Comparison of ENCODE assay signal across 8 mouse cellular contexts in the genomic region with DNA sequence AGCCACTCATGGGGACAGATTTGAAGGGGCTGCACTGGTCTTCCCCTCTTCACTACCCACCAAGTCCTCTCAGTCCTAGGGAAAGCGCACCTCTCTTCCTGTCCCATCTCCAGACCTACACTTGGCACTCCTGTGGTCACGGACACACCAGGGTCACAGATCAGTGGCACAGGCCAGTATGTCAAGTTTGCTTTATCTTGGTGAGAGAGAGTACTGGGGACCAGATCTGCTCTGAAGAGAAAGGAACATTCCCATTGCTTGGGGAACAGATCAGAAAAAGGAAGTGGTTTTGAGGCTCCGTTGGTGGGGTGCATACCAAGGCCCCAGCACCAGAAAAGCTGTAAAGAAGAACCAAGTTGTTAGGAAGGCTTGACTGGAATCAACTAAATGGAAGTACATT. TPM values are rescaled to one million over a fixed set of nuclear protein-coding genes. Genes with fewer than 3 reads are reported as not detected.
DNase-seq lines count a peak whose midpoint lies in the region; ATAC-seq and TF ChIP-seq lines count a peak whose summit lies in the region.

No protein-coding gene starts in this region.

- H3K27me3 ChIP-seq in forebrain, embryonic 14.5 days (replicated peaks; ENCODE audit: control insufficient read depth, insufficient read depth, low read length): no peaks in the 10 kb centered on the region
- peaks cover 9% of the 10 kb centered on the region; the same call in 1 of the 2 replicates for H3K27me3 ChIP-seq in liver, embryonic 12.5 days (replicated peaks)
- H3K27me3 ChIP-seq in thymus, adult 2 months (ENCODE audit: control insufficient read depth, insufficient read depth, low read length): no peaks in the 10 kb centered on the region

- TF ChIP-seq CTCF in lung, adult 2 months (IDR thresholded peaks at IDR 0.05; ENCODE audit: insufficient read depth, low read length): no peak
- no peak for TF ChIP-seq CTCF in thymus, adult 2 months (IDR thresholded peaks at IDR 0.05; ENCODE audit: borderline replicate concordance, control insufficient read depth, extremely low read depth, insufficient read depth, low read length, poor library complexity)

- peaks cover 5% of the 10 kb centered on the region for H3K4me1 ChIP-seq in lung, adult 2 months (ENCODE audit: control insufficient read depth, insufficient read depth, low read length)
- H3K4me1 ChIP-seq in forebrain, embryonic 14.5 days (ENCODE audit: control insufficient read depth, insufficient read depth, low read length): peaks cover 7% of the 10 kb centered on the region; the same call in 1 of the 2 replicates
- peaks cover 38% of the 10 kb centered on the region for H3K4me1 ChIP-seq in liver, embryonic 12.5 days
- H3K4me1 ChIP-seq in thymus, adult 2 months (replicated peaks; ENCODE audit: control insufficient read depth, insufficient read depth, low read length): peaks cover 18% of the 10 kb centered on the region

- no peak for ATAC-seq in forebrain, embryonic 14.5 days
- ATAC-seq in liver, embryonic 12.5 days: no peak

- no peak overlapping the region for H3K9ac ChIP-seq in forebrain, embryonic 14.5 days (ENCODE audit: low read length)
- H3K9ac ChIP-seq in liver, embryonic 12.5 days: no peak overlapping the region

- no peaks in the 10 kb centered on the region for H3K9me3 ChIP-seq in forebrain, embryonic 14.5 days (replicated peaks; ENCODE audit: control insufficient read depth, low read length)
- no peaks in the 10 kb centered on the region for H3K9me3 ChIP-seq in liver, embryonic 12.5 days (replicated peaks)

- no peak overlapping the region for H3K27ac ChIP-seq in forebrain, embryonic 14.5 days (ENCODE audit: low read depth, low read length)
- H3K27ac ChIP-seq in liver, embryonic 12.5 days: peak overlapping the region; percentile 65
- peak overlapping the region; percentile 84 for H3K27ac ChIP-seq in thymus, adult 2 months (ENCODE audit: control insufficient read depth, insufficient read depth, low read length)

- H3K4me2 ChIP-seq in forebrain, embryonic 14.5 days (ENCODE audit: low read length): peak overlapping the region; percentile 98
- peak overlapping the region; percentile 98 for H3K4me2 ChIP-seq in liver, embryonic 12.5 days

- H3K4me3 ChIP-seq in lung, adult 2 months (replicated peaks; ENCODE audit: extremely low read depth, low read depth, low read length): no peak overlapping the region
- no peak overlapping the region for H3K4me3 ChIP-seq in forebrain, embryonic 14.5 days (ENCODE audit: low read depth, low read length)
- H3K4me3 ChIP-seq in liver, embryonic 12.5 days: peak overlapping the region; percentile 68; the same call in 1 of the 2 replicates
- no peak overlapping the region; the same call in 1 of the 2 replicates for H3K4me3 ChIP-seq in thymus, adult 2 months (ENCODE audit: control insufficient read depth, insufficient read depth, low read length)

- WGBS in lung, adult 2 months: 76% methylated on average over 3 of the region's 3 CpGs
- 77% methylated on average over 3 of the region's 3 CpGs for WGBS in forebrain, embryonic 14.5 days
- WGBS in liver, embryonic 12.5 days (ENCODE audit: insufficient replicate concordance): 27% methylated on average over 3 of the region's 3 CpGs
- 6% methylated on average over 3 of the region's 3 CpGs for WGBS in thymus, adult 2 months

- no peaks in the 10 kb centered on the region for H3K36me3 ChIP-seq in forebrain, embryonic 14.5 days (ENCODE audit: control insufficient read depth, insufficient read depth, low read length)
- no peaks in the 10 kb centered on the region for H3K36me3 ChIP-seq in liver, embryonic 12.5 days
- H3K36me3 ChIP-seq in thymus, adult 2 months (ENCODE audit: control insufficient read depth, insufficient read depth, low read length): no peaks in the 10 kb centered on the region

- DNase-seq in lung, postnatal 36 days: peak; percentile 41
- DNase-seq in lung, adult 2 months: no peak
- DNase-seq in forebrain, embryonic 14.5 days (ENCODE audit: low spot score): no peak
- peak; percentile 21 for DNase-seq in thymus, adult 2 months
- DNase-seq in layer of hippocampus, postnatal 10 days (ENCODE audit: low spot score in 2 of 2): no peak
- no peak for DNase-seq in gastrocnemius, postnatal 25 days
- no peak for DNase-seq in cerebellum, adult 18-20 months

- TF ChIP-seq POLR2A in lung, adult 2 months (IDR thresholded peaks at IDR 0.05; ENCODE audit: borderline replicate concordance, extremely low read depth, low read depth, low read length): no peak
- TF ChIP-seq POLR2A in thymus, adult 2 months (IDR thresholded peaks at IDR 0.05; ENCODE audit: control insufficient read depth, extremely low read depth, insufficient read depth, low read length, poor library complexity): no peak

RNA-seq across cellular contexts. Expression of a gene that starts 0.7 kb away (rescaled TPM):
- 20.4 and 21.5 TPM in 2 replicates for polyA plus RNA-seq in lung, adult 2 months (2012; rRNA removed)
- polyA plus RNA-seq in forebrain, embryonic 14.5 days (2014; fragmentation: Nextera tagmentation; extraction: Ambion mirVana): 8.1 and 9.2 TPM in 2 replicates
- polyA plus RNA-seq in liver, embryonic 12.5 days (2016; fragmentation: Nextera tagmentation; extraction: Ambion mirVana): 7.8 and 8.2 TPM in 2 replicates
- polyA plus RNA-seq in thymus, adult 2 months (2012; rRNA removed): 26.1 and 28.8 TPM in 2 replicates
- total RNA-seq in layer of hippocampus, postnatal 10 days (2021): 10 to 100 TPM; 57.3 to 58.6 TPM
- 1 to 10 TPM; 7.6 to 7.7 TPM for total RNA-seq in gastrocnemius, postnatal 25 days (2021)

RNA-seq across cellular contexts. Expression of a gene that starts 40.0 kb away (rescaled TPM):
- 51.9 and 62.7 TPM in 2 replicates for polyA plus RNA-seq in lung, adult 2 months (2012; rRNA removed)
- 119 and 142 TPM in 2 replicates for polyA plus RNA-seq in forebrain, embryonic 14.5 days (2014; fragmentation: Nextera tagmentation; extraction: Ambion mirVana)
- polyA plus RNA-seq in liver, embryonic 12.5 days (2016; fragmentation: Nextera tagmentation; extraction: Ambion mirVana): 104 and 106 TPM in 2 replicates
- 212 and 247 TPM in 2 replicates for polyA plus RNA-seq in thymus, adult 2 months (2012; rRNA removed)
- total RNA-seq in layer of hippocampus, postnatal 10 days (2021): 10 to 100 TPM; 37.4 to 38.2 TPM
- 10 to 100 TPM; 12.5 to 17.1 TPM for total RNA-seq in gastrocnemius, postnatal 25 days (2021)

RNA-seq across cellular contexts. Expression of a gene that starts 51.8 kb away (rescaled TPM):
- polyA plus RNA-seq in lung, adult 2 months (2012; rRNA removed): not detected in 2 replicates
- not detected in 2 replicates for polyA plus RNA-seq in forebrain, embryonic 14.5 days (2014; fragmentation: Nextera tagmentation; extraction: Ambion mirVana)
- polyA plus RNA-seq in liver, embryonic 12.5 days (2016; fragmentation: Nextera tagmentation; extraction: Ambion mirVana): not detected in 2 replicates
- 0.09 TPM in 1 of 2 replicates, not detected in the other for polyA plus RNA-seq in thymus, adult 2 months (2012; rRNA removed)
- total RNA-seq in layer of hippocampus, postnatal 10 days (2021): not detected
- not detected for total RNA-seq in gastrocnemius, postnatal 25 days (2021)

RNA-seq across cellular contexts. Expression of a gene that starts 52.6 kb away (rescaled TPM):
- 57.4 and 82.5 TPM in 2 replicates for polyA plus RNA-seq in lung, adult 2 months (2012; rRNA removed)
- polyA plus RNA-seq in forebrain, embryonic 14.5 days (2014; fragmentation: Nextera tagmentation; extraction: Ambion mirVana): 251 and 315 TPM in 2 replicates
- 200 and 201 TPM in 2 replicates for polyA plus RNA-seq in liver, embryonic 12.5 days (2016; fragmentation: Nextera tagmentation; extraction: Ambion mirVana)
- polyA plus RNA-seq in thymus, adult 2 months (2012; rRNA removed): 133 and 164 TPM in 2 replicates
- 100 to 1,000 TPM; 316 to 337 TPM for total RNA-seq in layer of hippocampus, postnatal 10 days (2021)
- total RNA-seq in gastrocnemius, postnatal 25 days (2021): 10 to 100 TPM; 58.8 to 62.0 TPM

Comparison
In these comparisons a context has a peak if more than half of its experiments do, and no peak if none do; other contexts are left out.
1. DNase-seq: peak in lung, postnatal 36 days (single experiment) and thymus, adult 2 months (single experiment); none in lung, adult 2 months (single experiment), forebrain, embryonic 14.5 days (single experiment), layer of hippocampus, postnatal 10 days (0 of 2), gastrocnemius, postnatal 25 days (single experiment) and cerebellum, adult 18-20 months (0 of 2).